Mouse (Mus musculus) inflammation-experienced regulatory T-cells, adult 6 months (primary cell): ENCODE results near the gene Sidt1. TPM values are rescaled to one million over a fixed set of nuclear protein-coding genes. Genes with fewer than 3 reads are reported as not detected.
"Not testable (repeated sequence)": the region's sequence is repeated elsewhere in the genome, so short reads cannot be mapped to it uniquely, and the experiment has no call there.

Experiments used
- ATAC-seq: one replicate; pipeline ENCODE4 v1.8.0; 2017
- polyA plus RNA-seq, 3 experiments: library from polyadenylated mRNA; unstranded; fragments of 100-300 nt; shearing (Covaris generic); gene quantifications; one replicate each; pipeline ENCODE4 v1.2.1; 2017

Sidt1 gene
- polyA plus RNA-seq, 3 experiments from 2014 or later: 26.2 to 29.9 (median 29.5) TPM

DNA sequence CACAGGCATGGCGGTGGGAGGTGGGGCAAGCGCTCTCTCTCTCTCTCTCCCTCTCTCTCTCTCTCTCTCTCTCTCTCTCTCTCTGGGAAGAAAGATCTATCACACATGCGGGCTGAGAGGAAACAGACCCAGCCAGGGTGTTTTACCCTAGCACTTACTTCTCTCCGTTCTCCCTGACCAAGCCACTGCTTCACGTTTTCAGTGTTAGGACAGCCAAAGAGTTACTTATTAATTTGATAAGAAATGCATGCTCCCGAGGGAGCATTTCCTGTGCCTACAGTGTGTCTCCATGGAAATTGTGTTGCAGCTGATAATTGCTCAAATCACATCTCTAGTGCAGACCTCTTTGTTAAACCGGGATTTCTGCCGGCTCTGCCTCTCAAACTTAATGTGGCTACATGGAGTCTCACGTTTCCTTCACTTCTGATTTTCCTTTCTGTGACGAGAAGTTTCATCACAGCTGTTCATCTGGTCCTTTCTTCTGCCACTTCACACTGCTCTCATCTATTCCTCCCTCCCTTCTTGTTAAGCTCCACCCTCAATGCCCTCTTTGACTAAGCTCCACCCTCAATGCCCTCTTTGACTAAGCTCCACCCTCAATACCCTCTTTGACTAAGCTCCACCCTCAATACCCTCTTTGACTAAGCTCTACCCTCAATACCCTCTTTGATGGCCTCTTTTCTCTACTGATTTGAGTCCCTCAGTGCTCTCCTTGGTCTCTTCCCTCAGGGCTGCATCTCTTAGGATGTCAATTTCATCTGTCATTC lies 30.7 kb downstream of the Sidt1 start:
- no peak for ATAC-seq

DNA sequence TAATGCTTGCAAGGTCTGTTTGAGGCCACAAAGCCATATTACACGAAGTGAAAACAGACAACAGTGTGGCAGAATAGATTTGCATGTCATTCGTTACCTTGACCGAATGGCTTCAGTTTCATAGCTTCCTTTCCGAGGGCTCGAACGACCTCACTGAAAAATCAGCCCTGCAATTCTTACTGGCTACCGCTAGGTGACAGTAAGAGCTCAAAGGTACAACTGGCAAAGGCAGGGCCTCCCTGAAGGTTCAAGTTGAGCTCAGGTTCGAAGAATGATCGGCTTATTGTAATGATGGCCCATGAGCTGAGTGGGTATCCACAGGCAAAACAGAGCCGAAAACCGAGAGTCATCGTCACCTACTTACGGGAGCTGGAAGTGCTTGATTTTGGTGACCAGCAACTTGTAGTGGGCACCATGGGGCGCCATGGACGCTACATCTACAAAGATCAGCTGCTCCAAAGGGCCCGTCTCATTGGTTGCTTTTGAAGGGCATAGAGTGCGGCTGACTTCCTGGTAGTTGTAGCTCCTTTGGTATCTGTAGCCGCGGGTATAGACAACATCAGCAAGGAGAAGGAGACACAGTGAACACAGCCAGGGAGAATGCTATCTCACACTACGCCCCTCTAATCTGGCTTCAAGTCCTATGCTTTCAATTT lies 33.4 kb downstream of the Sidt1 start:
- peak; percentile 71 for ATAC-seq

DNA sequence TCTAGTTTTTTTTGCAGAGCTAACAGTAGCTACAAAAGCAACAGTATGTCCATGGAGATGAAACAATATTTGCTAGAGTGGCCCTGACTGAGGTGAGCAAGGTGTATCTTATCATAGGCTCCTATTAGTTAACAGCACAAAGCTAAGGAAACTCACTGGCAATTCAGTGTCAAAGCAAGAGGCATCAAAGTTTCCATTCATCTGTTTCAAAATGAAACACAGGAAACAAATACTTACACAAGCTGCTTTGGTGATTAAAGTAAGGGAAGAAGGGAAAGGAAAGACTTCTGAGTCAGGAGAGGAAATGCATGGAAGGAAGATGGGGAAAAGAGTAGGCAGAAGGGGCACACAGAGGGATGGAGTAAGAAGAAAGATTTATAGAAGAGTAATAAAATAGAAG lies 39.0 kb downstream of the Sidt1 start:
- no peak for ATAC-seq

DNA sequence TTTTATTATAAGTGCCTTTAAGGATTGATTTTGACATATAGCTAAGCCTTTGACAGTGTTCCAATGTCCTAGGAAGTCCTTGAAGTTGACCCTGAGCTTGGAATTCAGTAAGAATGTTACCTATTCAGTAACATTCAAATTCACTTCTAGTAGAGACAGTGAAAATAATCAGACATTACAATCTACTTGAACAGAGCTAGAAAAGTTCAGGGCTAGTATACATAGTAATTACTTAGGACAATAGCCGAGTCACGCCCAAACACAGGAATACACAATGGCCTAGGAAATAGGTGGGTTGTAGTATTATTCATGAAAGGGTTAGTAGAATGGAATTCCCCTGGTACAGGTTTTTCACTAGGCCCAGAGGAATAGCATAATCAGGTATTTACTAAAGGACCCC lies 40.3 kb downstream of the Sidt1 start:
- ATAC-seq: not testable (repeated sequence)

DNA sequence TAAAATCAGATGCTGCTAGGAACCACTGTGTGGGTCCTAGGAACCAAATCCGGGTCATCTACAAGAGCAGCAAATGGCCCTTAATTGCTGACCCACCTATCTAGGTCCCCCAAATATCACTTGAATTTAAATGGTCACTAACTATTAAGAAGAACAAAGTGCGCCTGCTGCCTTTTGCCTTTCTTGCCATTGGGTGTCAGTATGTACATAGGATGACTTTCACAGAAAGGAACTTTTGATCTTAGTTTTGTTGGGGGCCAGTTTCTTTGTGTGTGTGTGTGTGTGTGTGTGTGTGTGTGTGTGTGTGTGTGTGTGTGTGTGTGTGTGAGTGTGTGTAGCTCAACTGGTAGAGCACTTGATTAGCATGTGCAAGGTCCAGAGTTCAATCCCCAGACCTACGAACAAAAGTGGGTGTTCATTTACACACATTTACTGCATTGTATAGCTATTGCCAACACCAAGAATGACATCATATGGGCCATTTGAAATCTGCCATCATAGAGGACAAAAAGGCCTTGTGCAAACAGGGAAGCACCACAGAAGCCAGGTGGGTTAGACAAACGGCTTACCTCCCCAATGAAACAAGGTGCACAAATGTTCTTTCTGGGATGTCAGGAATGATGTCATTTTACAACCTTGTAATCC lies 43.9 kb downstream of the Sidt1 start:
- no peak for ATAC-seq

DNA sequence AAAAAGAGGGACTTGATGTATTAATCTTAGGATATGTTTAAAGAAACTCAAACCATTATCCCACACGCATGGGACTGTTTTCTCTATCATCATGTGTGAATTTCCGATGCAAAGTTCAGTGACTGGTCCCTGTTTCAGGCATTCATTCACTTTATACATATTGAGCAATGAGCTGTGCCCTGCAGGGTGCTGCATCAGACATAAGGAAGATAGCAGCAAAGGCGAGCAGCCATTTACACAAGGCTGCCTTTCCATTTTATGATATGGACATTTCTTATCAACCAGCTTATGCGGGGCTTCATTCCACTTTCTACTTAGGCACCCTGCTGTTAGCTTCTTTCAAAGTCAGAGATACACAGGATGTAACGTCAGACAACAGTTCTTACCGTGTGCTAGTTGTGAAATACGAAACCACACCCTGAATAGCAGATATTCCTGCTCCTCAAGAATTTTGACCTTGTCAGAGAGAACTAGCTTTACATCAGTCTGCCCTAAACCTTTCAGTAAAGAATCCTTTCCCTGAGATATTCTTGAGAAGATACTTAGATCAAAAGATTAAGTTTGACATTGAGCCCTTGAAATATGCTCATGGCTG lies 45.5 kb downstream of the Sidt1 start:
- ATAC-seq: no peak

DNA sequence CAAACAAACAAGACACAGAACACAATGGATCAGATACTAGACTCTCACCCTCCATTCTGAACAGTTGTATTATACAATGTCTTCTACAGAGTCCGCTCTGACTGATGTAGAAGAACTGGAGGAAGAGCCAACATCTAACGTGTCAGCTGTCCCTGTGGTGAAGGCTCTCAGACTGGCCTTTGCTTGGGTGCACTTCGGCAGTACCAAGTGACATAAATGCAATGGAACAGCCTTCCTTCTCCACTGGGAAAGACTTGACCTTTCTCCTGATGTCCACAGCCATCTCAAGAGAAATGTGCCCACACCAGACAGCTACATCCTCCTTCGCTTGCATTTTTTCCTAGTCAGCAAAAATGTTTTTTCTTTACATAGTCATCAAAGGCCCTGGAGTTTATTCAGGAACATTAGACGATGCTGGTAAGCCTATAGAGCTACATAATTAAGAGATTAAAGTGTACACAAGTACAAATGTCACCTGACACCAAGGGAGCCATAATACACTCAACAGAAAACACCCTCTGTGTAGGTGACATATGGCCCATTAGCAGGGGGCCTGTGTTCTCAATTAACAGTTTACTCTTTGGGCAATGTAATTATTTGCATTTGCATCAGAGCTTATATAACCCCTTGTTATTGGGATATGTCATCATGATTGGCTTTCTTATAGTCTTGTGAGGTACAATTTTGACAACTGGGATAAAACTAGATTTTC lies 50.2 kb downstream of the Sidt1 start:
- no peak for ATAC-seq

DNA sequence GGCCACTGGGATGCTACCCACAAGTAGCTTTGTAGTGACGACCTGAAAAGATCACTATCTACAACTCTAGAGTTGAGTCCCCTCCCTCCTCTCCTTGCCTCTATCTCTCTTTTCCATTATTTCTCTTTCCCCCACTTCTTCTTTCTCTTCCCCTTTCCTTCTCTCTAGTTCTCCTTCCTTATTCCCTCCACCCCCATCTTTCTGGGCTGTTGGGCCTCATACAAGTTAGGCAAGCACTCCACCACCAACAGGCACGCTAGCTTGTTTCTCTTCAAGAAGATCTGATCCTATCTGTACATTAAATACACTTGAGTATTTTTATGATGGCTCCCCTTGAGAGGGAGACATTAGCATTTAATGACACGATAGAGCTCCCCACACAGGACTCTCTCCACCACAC lies 51.0 kb downstream of the Sidt1 start:
- no peak for ATAC-seq

DNA sequence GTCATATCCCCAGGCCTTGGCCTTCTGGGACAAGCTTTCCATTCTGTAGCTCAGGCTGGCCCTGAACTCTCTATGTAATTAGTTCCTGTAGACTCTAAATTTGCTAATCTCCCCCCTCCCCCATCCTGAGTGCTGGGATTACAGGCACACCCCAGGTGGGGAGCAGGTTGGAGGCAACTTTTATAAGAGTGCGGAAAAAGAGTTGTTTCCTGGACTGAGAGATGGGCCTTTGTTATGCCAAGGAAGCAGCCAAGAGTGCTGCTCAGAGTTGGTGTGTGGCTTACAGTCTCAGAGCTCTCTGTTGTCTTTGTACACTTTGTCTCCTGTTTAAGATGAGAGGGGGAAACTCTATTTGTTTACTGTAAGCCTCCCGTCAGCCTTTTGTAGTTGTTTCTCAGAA lies 52.2 kb downstream of the Sidt1 start:
- no peak for ATAC-seq

DNA sequence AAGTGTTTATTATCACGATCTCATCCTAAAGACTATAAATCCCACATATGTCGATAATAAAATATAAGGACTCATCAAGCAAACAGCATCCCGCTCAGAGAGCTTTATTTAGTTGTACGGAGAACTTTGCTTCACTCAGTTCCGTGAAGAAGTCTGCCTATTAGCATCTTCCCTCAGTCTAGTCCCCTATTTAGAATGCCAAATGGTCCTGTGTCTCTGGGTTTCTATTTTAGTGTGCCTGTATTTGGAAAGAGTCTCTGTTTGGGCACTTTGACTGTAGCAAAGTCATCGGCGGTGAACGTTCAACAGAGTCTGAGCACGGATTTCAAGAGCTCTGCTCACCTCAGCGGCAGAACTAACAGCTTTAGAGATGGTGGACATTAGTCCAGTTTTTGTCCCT lies 55.8 kb downstream of the Sidt1 start:
- ATAC-seq: no peak

DNA sequence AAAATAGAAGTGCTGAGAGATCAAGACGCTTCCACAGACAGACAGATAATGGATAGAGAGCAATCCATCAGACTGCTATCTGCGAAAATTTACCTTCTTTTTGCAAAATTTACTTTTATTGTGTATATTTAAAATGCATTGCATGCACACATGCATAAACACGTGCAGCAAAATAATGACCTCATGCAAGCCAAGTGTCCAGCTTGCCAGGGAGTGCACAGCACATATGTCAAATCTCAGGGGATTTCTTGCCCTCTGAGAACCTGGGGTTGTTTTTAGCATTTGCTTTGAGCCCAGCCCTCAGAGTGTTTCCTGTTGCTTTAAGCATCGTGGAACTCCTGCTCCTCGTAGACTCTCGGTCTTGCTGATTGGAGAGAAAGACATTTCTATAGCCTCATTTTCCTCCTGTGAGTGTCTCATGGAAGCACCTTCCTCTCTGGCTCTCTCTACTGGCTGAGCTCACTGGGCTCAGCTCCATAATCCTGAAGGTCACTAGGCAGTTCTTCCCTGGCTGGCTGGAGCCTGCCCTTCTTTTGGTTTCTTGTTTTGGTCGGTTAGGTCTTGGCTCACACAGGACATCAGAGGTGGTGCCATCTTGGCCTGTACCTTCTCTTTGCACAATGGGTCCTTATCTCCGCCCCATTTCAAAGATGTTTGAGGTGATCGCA lies 61.5 kb downstream of the Sidt1 start:
- ATAC-seq: no peak

DNA sequence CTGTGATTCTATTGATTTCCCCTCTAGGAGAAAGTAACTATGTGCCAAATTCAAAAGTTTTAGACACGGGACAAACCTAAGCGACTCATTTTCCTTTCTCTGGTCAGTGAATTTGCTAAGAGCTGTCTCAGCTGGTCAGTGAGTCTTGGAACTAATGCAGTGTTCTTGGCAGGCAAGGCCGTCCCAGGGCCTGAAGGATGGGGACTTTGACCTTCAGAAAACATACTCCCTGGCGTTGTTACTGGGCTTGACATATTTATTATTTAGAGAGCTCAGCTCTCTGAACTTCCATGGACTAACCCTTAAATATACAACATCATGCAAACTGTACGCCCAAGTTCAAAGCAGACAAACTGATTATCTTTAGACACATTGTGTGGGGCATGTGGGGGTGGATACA lies 62.4 kb downstream of the Sidt1 start:
- no peak for ATAC-seq

DNA sequence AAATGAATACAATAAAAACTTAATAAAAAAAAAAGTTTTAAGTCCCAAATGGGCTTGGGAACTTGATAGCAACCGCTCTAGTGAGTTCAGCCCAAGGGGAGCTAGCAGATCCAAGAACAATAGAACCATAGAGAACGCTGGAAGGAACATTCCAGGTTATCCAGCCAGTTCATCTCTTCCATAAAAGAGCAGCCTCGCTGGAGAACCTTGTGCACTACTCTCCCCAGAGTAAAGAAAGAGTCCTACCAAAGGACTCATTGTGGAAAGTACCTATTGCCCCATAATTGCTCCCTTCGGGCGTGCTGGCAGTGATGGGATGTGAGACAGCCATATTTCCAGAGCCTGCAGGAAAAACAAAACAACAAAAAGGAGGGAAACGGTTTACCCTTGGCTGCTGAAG lies 63.4 kb downstream of the Sidt1 start:
- no peak for ATAC-seq

DNA sequence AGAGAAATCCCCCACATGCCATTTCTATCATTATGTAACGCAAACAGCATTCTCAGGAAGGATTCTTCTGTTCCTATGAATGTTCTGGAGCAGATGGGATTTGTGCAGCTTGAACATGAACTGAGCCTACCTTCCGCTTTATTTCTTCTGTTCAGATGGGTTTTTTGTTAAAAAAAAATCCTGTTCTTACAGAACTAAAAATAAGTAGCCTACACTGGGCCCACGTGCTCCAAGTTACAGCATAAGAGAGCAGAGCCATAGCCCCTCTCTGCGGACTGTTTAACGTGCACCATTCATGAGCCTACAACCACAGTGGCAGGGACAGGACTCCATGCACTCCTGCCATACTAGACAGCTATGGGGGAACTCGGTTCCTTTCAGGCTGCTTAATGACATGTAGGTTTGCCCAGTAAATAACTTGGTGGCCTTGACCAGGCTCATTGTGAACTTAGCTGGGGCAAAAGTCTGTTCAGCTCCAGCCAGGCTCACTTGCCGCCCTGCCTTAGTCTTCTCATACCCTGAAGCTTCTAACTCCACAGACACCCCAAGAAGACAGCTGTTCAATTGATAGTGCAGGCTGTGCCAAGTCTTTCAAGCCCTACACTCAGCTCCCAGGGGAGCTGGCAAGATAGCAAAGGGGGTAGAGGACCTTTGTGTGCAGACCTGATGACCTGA lies 64.3 kb downstream of the Sidt1 start:
- ATAC-seq: no peak

DNA sequence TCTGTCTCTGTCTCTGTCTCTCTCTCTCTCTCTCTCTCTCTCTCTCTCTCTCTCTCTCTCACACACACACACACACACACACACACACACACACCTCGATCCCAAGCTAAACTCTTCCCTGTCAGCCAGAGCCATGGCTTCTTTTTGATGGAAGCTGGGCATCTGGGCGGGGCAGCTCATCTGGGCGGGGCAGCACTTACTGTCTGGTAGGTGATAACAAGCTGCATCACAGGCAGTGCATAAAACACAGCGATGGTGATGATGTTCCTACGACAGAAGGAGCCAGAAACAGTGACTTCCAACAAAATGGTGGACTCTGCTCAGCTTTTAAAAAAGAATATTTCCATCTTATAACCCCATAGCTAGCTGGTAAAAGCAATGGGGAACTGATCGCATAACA lies 67.4 kb downstream of the Sidt1 start:
- ATAC-seq: no peak

DNA sequence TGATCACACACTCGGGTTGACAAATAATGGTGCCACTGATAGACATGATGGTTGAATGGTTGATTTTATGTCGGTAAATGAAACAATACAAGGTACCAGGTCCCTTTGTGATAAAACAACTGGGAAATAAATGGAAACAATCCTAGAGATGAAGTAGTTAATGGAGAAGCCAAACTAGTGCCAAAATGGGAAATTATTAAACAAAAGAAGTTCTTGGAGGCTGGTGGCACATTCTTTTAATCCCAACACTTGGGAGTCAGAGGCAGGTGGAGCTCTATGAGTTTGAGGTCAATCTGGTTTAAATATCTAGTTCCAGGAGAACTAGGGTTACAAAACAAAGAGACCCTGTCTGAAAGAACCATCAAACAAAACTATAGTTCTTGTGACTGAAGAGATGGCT lies 68.1 kb downstream of the Sidt1 start:
- ATAC-seq: no peak

DNA sequence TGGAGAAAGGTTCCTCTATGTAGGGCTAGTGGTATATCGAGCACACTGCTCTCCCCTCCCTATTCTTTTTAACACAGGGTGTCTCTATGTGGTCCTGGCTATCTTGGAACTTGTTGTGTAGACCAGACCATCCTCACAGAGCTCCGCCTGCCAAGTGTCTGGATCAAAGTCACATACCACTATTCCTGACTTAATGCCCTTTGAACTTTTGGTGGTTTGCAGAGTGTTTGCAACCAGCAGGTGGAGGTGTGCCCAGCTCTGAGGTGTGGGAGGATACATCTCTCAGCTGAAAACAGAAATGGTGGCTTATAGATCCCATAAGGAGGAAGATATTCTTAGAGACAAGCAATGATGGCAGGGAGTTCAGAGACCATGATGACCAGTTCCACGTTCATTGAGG lies 75.5 kb downstream of the Sidt1 start:
- no peak for ATAC-seq

DNA sequence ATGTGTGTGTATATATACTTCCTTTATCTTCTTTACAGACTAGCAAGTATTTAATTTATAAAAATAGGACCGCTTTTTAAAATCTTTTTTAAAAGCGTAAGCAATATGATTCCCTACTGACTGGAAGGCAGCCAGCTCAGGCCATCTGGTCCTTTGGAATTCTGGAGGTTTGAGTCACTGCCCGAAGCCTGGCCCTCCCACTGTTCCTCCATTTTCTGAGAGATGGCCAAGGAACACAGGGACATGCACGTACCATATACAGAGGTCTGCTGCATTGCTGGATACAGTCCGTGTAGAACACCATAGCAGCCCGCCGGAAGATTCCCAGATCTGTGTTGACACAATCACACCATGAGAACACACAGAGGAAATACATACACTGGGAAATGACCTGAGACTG lies 78.3 kb downstream of the Sidt1 start:
- no peak for ATAC-seq

DNA sequence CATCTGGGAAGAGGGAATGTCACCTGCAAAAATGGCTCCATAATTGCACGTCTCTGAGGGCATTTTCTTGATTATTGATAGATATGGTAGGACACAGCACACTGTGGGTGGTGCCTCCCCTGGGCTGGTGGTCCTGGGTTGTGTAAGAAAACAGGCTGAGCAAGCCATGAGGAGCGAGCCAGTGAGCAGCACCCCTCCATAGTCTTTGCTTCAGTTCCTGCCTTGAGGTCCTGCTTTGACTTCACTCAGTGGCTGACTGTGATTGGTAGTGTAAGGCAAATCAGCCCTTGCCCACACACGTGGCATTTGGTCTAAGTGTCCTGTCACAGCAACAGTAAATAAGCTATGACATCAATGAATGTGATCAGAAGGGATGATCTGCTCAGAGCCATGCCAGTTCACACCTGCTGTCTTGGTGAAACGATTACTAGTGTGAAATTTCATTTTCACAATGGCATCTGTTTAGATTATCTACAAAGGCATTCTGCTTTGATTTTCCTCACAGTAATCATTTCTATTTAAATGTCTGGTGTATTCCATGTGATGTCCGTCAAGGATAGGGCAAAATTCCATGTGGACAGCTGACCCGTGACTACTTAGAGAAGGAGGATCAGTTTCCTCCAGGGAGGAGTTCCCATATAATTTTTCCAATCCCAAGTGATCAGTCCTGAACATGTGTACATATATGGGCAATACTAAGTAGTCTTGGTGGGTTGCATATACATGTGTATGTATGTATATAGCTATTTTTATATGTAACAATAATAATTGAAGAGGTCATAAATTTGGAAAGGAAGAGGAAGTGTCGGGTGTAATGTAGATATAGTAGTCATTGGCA lies 79.0 kb downstream of the Sidt1 start:
- no peak for ATAC-seq

DNA sequence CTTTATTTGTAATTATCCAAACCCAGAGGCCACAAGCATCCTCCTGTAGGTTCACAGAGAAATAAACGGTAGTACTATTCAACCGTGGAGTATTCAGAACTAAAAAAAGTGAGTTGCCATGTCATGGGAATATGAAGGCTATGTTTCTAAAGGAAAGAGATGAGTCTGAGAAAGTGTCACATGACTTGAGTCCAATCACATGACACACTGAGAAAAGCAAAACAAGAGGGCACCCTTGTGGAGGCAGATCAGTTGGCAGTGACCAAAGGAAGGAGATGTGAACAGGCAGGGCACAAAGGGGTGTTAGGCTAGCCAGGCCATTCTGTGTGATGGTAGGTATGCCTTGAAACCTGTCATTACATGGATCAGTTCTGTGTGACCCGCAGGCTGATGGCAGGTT lies 80.3 kb downstream of the Sidt1 start:
- no peak for ATAC-seq

DNA sequence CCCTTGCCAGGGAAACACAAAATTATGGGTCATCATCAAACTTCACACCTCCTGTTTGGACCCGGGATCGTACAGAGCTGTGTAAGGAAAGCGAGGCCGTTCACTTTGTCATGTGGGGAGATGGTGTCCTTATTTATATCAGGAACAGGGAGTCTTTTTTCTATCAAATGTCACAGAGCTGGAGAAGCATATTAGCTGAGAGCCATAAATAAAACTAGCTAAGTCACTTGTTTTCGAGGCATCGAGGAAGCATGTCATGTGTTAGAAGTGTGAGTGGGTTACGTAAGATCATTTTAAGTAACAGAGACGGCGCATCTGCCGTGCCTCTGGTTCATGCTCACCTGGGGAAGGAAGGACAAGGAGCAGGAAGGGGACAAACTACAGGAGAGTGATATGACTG lies 83.0 kb downstream of the Sidt1 start:
- no peak for ATAC-seq
